Mouse (Mus musculus) T-helper 1 cell (primary cell): ENCODE data around the gene Dennd2d.

Source experiments
- in situ Hi-C: fragments of 300-600 bp; cut with MboI, MseI; formaldehyde crosslinking; loops from one replicate; pipeline ENCODE4 v1.15.1; 2025; ENCODE audit warnings: high pct_unique_total_duplicates

Gene Dennd2d

DNA sequence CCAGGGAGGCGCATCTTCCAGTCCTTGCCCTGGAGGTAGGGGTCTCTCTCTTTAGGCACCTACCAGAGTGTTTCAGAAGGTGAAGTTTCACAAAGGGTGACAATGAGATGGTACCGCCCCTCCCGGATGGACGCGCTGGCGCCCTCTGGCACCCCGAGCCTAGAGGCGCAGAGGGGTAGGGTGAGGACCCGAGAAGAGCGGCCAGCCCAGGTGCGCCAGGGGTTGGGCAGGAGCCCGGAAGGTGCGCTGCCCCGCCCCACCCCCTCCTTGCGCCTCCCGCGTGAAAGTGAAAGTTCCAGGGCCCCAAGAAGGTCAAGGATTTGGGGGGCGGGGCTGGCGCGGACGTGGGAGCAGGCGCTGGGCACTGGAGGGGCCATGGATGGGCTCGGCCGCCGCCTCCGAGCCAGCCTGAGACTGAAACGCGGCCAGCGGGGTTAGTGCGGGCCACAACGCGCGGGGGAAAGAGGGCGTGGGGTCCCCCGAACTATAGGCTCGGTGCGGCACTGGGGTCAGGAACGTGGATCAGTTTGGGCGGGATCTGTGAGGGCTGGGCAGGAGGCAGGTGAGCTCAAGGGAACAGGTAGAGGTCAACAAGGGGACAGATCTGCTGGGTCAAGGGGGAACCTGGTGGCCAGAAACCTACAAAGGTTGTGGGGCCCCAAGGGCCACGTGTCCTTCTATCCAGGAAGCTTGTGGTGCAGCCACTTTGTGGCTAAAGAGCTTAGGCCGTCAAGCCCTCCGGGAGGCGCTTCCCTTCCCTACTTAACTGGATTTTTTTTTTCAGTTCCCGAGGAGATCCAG is at the start of gene Dennd2d:
Gene Dennd2d (plus strand): TSS at position 125 of the 801 bp plus-strand sequence.
- in situ Hi-C loops = loop anchor here (10.0 kb wide), 2 partner anchors 392 to 592 kb away; no protein-coding TSS in a partner anchor

GRCm38 (mm10) chr3:106448571-106448970 is 33.6 kb upstream of the Dennd2d start:
- in situ Hi-C loops = loop anchor here (5.0 to 10.0 kb wide), 2 partner anchors 456 to 774 kb away; no protein-coding TSS in a partner anchor

DNA sequence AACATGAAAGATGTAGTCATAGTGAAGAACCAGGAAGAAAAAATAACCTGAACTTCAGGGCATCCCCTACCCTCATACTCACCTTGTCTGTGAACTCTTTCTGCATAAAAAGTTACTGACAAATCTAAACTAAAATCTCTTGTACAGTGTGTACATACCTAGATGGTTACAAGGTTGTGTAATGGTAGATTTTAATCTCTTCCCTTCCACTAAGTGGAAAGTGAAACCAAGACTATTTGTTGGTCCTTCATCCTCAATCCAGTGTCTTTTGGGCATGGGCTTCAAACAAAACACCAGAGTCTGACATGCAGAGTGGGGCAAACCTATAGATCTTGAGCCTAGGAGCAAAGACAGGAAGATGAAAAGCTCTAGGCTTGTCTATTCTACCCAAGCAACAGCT is 33.2 kb upstream of the Dennd2d start:
- in situ Hi-C loops = loop anchor here (5.0 to 10.0 kb wide), 2 partner anchors 457 to 774 kb away; no protein-coding TSS in a partner anchor

GRCm38 (mm10) chr3:106449567-106449966 is 32.6 kb upstream of the Dennd2d start:
- in situ Hi-C loops = loop anchor here (5.0 to 10.0 kb wide), 2 partner anchors 457 to 775 kb away; no protein-coding TSS in a partner anchor

DNA sequence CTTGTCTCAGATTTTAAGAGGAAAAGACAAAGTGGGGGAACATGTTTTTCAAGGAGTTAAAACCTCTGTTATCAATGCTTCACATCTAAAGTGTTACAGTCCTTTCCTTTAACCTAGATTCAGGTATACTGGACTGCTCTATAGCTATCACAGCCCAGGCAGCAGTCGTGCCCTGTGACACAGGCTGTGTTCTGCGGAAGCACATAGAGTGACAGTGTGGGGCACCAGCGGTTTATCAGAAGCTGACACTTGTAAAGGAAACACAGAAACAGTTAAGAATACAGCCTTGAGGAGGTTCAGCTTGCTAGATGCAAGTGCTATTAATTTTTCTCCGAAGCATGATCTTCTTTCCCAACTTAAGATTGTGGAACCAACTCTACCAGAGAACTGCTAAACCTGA is 29.6 kb upstream of the Dennd2d start:
- in situ Hi-C loops = no loop called here

DNA sequence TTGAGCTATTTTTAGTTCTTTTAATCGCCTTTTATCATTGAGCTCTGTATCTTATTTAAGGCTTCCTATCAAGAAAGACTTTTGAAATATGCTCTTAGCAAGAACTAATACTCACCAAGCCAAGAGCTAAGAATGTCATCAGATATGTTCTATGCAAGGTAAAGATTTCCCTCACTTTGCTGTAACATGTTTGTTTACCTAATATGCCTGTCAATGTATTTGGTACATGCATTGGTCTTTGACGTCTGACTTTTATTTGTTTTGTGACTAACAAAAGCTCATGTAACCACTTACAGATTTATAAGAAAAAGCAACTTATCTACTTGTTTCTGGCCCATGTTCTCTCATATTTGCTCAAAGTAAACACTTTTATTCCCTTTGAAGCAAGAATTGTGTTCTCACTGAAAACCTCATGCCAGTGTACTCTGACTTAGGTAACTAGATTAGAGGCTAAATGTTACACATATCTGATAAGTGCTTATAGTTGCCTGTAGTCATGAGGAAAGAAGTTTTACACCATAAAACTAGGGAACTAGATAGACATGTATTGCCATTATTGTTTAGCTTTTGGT is 24.8 kb upstream of the Dennd2d start:
- in situ Hi-C loops = no loop called here

GRCm38 (mm10) chr3:106462059-106462470 is 20.1 kb upstream of the Dennd2d start:
- in situ Hi-C loops = no loop called here

GRCm38 (mm10) chr3:106462493-106462892 is 19.7 kb upstream of the Dennd2d start:
- in situ Hi-C loops = no loop called here

- in situ Hi-C loops = no loop called here
These were observed 17.5 kb upstream of the Dennd2d start for GRCm38 (mm10) chr3:106464750-106465149.

- in situ Hi-C loops = no loop called here
These were observed 8.0 kb upstream of the Dennd2d start for GRCm38 (mm10) chr3:106474210-106474609.

DNA sequence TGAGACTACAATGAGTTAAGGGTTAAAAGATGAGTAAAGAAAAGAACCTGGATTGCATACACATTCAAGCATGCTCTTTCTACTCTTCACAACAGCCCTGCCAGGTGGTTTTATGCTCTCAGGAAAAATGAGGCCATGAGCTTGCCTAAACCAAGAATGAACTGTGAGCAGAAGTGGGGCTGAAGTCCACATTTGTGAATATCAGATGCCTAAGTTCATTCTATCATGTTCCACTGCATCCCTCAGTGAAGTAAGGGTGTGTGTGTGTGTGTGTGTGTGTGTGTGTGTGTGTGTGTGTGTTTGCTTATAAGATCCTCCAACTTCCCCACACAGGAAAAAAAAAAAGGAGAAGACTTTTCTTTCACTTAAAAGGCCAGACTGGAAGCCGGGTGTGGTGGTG is 5.3 kb upstream of the Dennd2d start:
- in situ Hi-C loops = no loop called here

DNA sequence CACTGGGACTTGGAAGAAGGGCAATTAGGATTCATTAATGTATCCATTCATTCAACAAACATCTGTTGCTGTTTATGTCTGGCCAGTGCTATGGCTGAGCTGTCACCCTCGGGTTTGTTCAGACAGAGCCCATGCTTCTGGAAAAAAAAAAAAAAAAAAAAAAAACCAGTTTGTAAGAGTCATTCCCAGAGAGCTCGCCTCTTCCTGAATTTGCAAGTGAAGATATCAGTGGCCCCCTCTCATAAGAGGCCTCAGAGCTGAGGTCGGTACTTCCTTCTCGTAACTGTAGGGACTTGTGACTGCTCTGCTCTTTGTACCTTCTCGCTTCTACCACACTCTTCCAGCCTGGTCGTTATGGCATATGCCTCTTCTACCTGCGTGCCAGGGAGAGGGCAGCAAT is 1.1 kb downstream of the Dennd2d start:
- in situ Hi-C loops = loop anchor here (10.0 kb wide), 2 partner anchors 392 to 592 kb away; no protein-coding TSS in a partner anchor

- in situ Hi-C loops = loop anchor here (10.0 kb wide), 2 partner anchors 391 to 591 kb away; no protein-coding TSS in a partner anchor
These were observed 1.7 kb downstream of the Dennd2d start for GRCm38 (mm10) chr3:106483796-106484405.

GRCm38 (mm10) chr3:106484861-106485260 is 2.7 kb downstream of the Dennd2d start:
- in situ Hi-C loops = loop anchor here (5.0 to 10.0 kb wide), 3 partner anchors 237 to 590 kb away; no protein-coding TSS in a partner anchor

- in situ Hi-C loops = loop anchor here (5.0 to 10.0 kb wide), 3 partner anchors 236 to 589 kb away; no protein-coding TSS in a partner anchor
These were observed 3.6 kb downstream of the Dennd2d start for GRCm38 (mm10) chr3:106485810-106486209.

- in situ Hi-C loops = loop anchor here (5.0 to 10.0 kb wide), 3 partner anchors 235 to 587 kb away; no protein-coding TSS in a partner anchor
These were observed 5.3 kb downstream of the Dennd2d start for GRCm38 (mm10) chr3:106487551-106487950.

DNA sequence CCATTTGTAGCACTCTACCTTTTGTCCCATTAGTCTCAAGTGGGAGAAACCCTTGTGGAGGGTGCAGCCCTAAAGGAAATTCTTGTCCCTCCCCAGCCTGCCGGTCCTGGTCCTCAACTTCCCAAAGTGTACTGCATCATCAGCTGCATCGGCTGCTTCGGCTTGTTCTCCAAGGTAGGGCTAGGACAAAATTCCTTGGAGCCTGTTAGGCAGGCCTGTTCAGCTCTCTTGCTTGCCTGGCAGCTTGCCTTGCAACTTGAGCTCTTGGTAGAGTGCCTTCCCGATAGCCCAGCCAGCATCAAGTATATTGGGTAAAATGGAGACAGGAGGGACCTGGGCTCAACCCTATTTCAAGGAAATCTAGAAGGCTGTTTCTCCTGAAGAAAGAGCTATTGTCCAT is 8.0 kb downstream of the Dennd2d start:
- in situ Hi-C loops = loop anchor here (5.0 kb wide), 1 partner anchor 277 kb away; no protein-coding TSS in a partner anchor

- in situ Hi-C loops = loop anchor here (5.0 kb wide), 1 partner anchor 275 kb away; no protein-coding TSS in a partner anchor
These were observed 10.5 kb downstream of the Dennd2d start for GRCm38 (mm10) chr3:106492723-106493122.

DNA sequence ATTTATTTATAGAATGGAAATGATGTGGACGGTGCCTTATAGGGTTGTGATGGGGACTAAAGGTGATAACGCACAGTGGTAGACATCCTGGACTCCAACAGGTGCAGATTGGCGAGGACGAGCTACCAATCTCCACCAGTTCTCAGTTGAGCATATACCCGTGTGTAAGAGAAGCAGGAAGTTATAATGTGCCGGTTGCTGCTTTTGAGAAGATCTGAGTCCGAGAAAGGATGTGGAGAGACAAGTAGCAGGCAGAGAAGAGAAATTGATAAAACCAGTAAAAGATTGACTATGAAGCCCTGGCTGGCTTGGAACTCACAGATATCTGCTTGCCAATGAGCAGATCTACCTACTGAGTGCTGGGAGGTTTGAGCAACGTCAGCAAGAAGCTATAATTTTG is 11.0 kb downstream of the Dennd2d start:
- in situ Hi-C loops = loop anchor here (5.0 kb wide), 1 partner anchor 274 kb away; no protein-coding TSS in a partner anchor

- in situ Hi-C loops = loop anchor here (5.0 kb wide), 1 partner anchor 273 kb away; no protein-coding TSS in a partner anchor
These were observed 11.7 kb downstream of the Dennd2d start for GRCm38 (mm10) chr3:106493882-106494281.

DNA sequence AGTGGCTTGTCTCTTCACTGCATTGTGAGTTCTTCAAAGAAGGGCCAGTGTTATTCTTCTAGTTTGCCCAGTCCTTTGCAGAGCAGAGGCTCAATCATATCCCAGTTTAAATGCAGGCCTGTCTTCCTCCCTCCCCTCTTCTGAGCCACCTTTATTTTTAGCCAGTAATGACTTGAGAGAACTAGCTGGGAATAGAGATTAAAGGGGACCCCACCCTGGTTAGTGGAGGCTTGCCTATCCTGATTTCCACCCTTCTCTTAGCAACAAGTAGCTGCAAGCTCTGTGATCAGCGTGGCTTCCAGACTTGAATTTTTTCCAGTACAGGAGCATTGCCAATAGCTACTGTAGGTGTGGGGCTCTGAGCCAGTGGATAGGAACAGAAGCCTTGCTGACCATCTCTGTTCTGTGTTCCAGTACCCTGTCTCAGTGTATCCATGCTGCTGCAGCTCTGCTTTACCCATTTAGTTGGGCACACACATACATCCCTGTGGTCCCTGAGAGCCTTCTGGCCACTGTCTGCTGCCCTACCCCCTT is 12.3 kb downstream of the Dennd2d start:
- in situ Hi-C loops = loop anchor here (5.0 kb wide), 1 partner anchor 273 kb away; no protein-coding TSS in a partner anchor
